Mouse (Mus musculus): ENCODE results near the gene Mbtps1.

- no peak for TF ChIP-seq POLR2A (IDR thresholded peaks at IDR 0.05; ENCODE audit: insufficient read depth, low read depth, low read length)
- TF ChIP-seq CTCF (IDR thresholded peaks at IDR 0.05): no peak
- no peak for TF ChIP-seq EP300 (IDR thresholded peaks at IDR 0.05; ENCODE audit: insufficient read depth, low read depth, low read length)
These were observed 5.3 kb upstream of the Mbtps1 start for GRCm38 (mm10) chr8:119563849-119564251.

Data from heart, adult 2 months (tissue).